Mouse (Mus musculus) cerebellum, adult 2 months (tissue): ENCODE data around the gene Tent5b. TPM values are rescaled to one million over a fixed set of nuclear protein-coding genes. Genes with fewer than 3 reads are reported as not detected.
A peak's percentile ranks its signal among the peaks of the same experiment; 100 is the strongest.

ENCODE experiments used
- DNase-seq, 2 experiments: peaks; one replicate each; pipeline ENCODE4 v3.0.0; 2021
- H3K27ac ChIP-seq: fragments of 200-500 bp; 2 replicates; pipeline ENCODE4 v1.5.1; 2012; ENCODE audit warnings: low read length, control low read depth, inconsistent platforms; ENCODE audit not compliant: insufficient read depth
- H3K27me3 ChIP-seq: fragments of 200-500 bp; 2 replicates; pipeline ENCODE4 v1.6.1; 2012; ENCODE audit warnings: inconsistent platforms, mild to moderate bottlenecking, low read length, moderate library complexity; ENCODE audit not compliant: control insufficient read depth, insufficient read depth
- H3K4me1 ChIP-seq: fragments of 200-500 bp; 2 replicates; pipeline ENCODE4 v1.6.1; 2011; ENCODE audit warnings: low read length; ENCODE audit not compliant: control insufficient read depth, insufficient read depth
- H3K4me3 ChIP-seq: fragments of 200-500 bp; replicated peaks from 2 replicates; pipeline ENCODE3; 2011; ENCODE audit warnings: mild to moderate bottlenecking, low read depth, low read length, control low read depth; ENCODE audit not compliant: insufficient read depth
- CTCF ChIP-seq: fragments of 200-500 bp; IDR thresholded peaks from 2 replicates; pipeline ENCODE4 v1.5.1; 2011; ENCODE audit warnings: low read depth, mild to moderate bottlenecking, control low read depth, low read length, moderate library complexity, borderline replicate concordance; ENCODE audit not compliant: insufficient read depth
- POLR2A ChIP-seq: fragments of 200-500 bp; IDR thresholded peaks from 2 replicates; pipeline ENCODE4 v1.6.1; 2011; ENCODE audit warnings: low read length, control low read depth, borderline replicate concordance; ENCODE audit not compliant: insufficient read depth
- WGBS: fragments of 180-500 bp; shearing (Covaris S2); methylation state at CpG from one replicate; pipeline ENCODE4 v1.1.7; 2018; 5-methylcytosine and 5-hydroxymethylcytosine counted together
- polyA plus RNA-seq: library from polyadenylated mRNA; depleted of rRNA; stranded (reverse); fragments of >200 nt; gene quantifications from 2 replicates; pipeline ENCODE4 v1.2.3, GENCODE M21; 2012

Gene Tent5b
- polyA plus RNA-seq, 1 experiment, result 0.26 TPM

GRCm38 (mm10) chr4:133496738-133497445, 17.0 kb downstream of the Tent5b start:
- DNase-seq, result peak; percentile 64 to 75
- Histone ChIP-seq H3K4me3 (peak overlapping the region; percentile 92), H3K4me1 (peaks cover 9% of the 10 kb centered on the region), H3K27me3 (no peaks in the 10 kb centered on the region), H3K27ac (peak overlapping the region; percentile 95)
- WGBS, result 5% methylated on average over 6 of the region's 6 CpGs
- TF ChIP-seq POLR2A (peak; percentile 44; the same call in 1 of the 2 replicates), CTCF (no peak)

- Histone ChIP-seq H3K27ac (peak overlapping the region; percentile 95), H3K4me3 (peak overlapping the region; percentile 92), H3K4me1 (peaks cover 9% of the 10 kb centered on the region), H3K27me3 (no peaks in the 10 kb centered on the region)
- TF ChIP-seq POLR2A (no peak), CTCF (no peak)
- peak; percentile 60 to 73 for DNase-seq
- 1% methylated on average over 70 of the region's 70 CpGs for WGBS
Measured at GRCm38 (mm10) chr4:133497461-133498159, 17.7 kb downstream of the Tent5b start.

- DNase-seq, result peak; percentile 93 to 95
- TF ChIP-seq CTCF (no peak), POLR2A (peak; percentile 96)
- Histone ChIP-seq H3K4me3 (peak within 1 kb of the TSS; percentile 92), H3K27ac (peak within 1 kb of the TSS; percentile 95), H3K27me3 (no peaks in the 10 kb centered on the region), H3K4me1 (peaks cover 8% of the 10 kb centered on the region)
- WGBS, result under 1% methylated on average over 53 of the region's 53 CpGs
Measured at GRCm38 (mm10) chr4:133498160-133498724, 18.3 kb downstream of the Tent5b start, which contains the start of gene Trnp1. Trnp1 (minus strand) TSS chr4:133498550.

- WGBS, result 60% methylated on average over 7 of the region's 7 CpGs
- Histone ChIP-seq H3K4me3 (no peak overlapping the region), H3K27ac (no peak overlapping the region), H3K27me3 (no peaks in the 10 kb centered on the region), H3K4me1 (no peaks in the 10 kb centered on the region)
- TF ChIP-seq CTCF (no peak), POLR2A (no peak)
- DNase-seq, result no peak
Measured at GRCm38 (mm10) chr4:133501514-133501913, 21.6 kb downstream of the Tent5b start.

GRCm38 (mm10) chr4:133504300-133504699, 24.4 kb downstream of the Tent5b start:
- peaks cover 10% of the 10 kb centered on the region for H3K4me1 ChIP-seq
- no peak overlapping the region for H3K27ac ChIP-seq
- no peaks in the 10 kb centered on the region for H3K27me3 ChIP-seq
- 48% methylated on average over 5 of the region's 5 CpGs for WGBS
- no peak overlapping the region for H3K4me3 ChIP-seq
- TF ChIP-seq POLR2A (no peak), CTCF (no peak)
- no peak for DNase-seq

GRCm38 (mm10) chr4:133504755-133505485, 25.0 kb downstream of the Tent5b start:
- no peak for DNase-seq
- Histone ChIP-seq H3K4me3 (no peak overlapping the region), H3K27ac (no peak overlapping the region), H3K27me3 (no peaks in the 10 kb centered on the region), H3K4me1 (peaks cover 10% of the 10 kb centered on the region)
- no peak for TF ChIP-seq POLR2A
- WGBS, result 63% methylated on average over 9 of the region's 9 CpGs

GRCm38 (mm10) chr4:133506573-133506972, 26.6 kb downstream of the Tent5b start:
- no peak for TF ChIP-seq CTCF
- Histone ChIP-seq H3K27me3 (no peaks in the 10 kb centered on the region), H3K4me1 (peaks cover 17% of the 10 kb centered on the region), H3K27ac (no peak overlapping the region), H3K4me3 (no peak overlapping the region)
- no peak for DNase-seq
- WGBS, result 88% methylated on average over 5 of the region's 5 CpGs
